Mouse (Mus musculus): Measurements from ENCODE around the gene Acan. TPM values are rescaled to one million over a fixed set of nuclear protein-coding genes. Genes with fewer than 3 reads are reported as not detected.

Acan gene
- 10 to 100 TPM in 1 of 2 experiments, 1 to 10 TPM in 1; 1.4 to 21.7 TPM for total RNA-seq (2021)
- 0.44 and 2.5 TPM in 2 replicates for polyA plus RNA-seq (2012; rRNA removed)
- long read RNA-seq, partial matches to known transcripts: 5 of 5 reads
- long read RNA-seq, other reads (novel, unspliced or antisense): 0 of 5 reads

DNA sequence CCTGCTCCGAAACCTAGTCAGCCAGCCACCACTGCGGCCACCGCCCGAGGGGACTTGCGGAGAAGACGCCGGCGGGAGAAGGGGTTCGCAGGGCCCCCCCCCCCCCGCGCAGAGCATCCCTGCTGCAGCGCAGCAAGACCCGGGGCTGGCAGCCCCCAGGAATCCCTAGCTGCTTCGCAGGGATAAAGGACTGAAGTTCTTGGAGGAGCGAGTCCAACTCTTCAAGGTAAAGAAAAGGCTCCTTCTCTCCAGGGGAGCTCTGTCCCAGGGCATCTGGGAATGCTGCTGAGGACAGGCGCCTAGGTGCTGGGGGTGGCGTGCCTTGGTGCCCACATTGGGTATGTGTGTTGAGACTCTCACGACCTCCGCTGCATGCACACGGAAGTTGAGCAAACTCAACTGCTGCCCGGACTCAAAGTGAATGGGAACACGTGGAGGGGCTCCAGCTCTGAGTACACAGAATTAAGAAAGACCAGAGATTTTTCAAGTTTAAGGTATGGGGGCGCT lies at the start of gene Acan:
Acan (plus strand) TSS at position 101 of the 507 bp plus-strand sequence.
- no peak for DNase-seq

GRCm38 (mm10) chr7:79021293-79021905 lies 31.9 kb upstream of the Acan start:
- DNase-seq: no peak

- DNase-seq: no peak
These were observed 24.1 kb upstream of the Acan start for GRCm38 (mm10) chr7:79029138-79029537.

DNA sequence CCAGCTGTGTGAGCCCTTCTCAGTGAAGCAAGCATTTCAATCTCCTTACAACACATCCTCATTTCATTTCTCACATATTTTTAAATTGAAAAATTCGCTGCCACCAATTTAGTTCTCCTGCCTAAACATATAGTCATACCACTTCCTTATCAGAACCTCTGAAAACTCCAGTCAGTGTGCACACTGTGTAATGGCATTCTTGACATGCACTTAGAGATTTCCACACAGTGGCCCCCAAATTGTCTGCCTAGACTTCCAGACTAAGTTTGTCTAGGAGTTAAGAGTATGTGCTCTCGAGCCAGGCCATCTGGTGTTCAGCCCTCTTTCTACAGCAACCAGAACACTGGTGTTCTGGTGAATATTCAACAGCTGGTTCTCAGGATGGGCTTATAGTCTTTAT lies 19.5 kb upstream of the Acan start:
- no peak for DNase-seq

DNA sequence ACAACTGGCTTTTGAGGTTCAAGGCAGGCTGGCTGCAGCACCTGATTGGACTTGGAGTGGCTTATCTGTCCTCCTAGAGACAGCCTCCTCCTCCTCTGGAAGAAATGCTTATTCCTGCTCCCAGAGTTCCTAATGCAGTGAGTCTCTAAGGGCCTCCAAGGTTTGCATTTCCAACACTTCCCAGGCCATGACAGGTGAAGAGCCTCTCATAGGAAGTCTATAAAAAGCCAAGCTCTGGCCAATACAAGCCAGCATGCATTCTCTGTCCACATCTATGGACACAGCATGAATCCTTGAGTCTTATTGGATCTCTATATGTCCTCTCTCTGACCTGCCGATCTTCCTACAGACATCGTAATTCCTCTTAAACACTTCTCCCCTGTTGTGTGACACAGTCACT lies 18.8 kb upstream of the Acan start:
- DNase-seq: no peak

DNA sequence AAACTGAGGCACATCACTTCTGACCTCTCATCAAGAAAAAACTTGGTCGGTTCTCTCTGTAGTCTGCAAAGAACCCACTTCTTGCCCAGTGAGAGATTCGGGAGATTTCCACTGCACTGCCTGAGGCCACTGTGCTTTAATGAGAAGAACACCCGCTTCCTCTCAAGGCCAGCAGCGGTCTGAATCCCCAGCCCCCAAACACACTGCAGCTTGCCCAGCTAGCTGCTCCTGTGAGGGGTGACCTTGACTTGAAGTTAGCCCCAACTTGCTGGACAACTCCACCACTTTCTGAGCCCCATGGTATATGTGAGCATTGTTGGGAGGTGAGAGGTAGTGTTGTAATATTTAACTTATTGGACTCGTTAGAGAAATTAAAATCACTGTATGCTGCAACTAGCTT lies 1.2 kb upstream of the Acan start:
- DNase-seq: peak; percentile 58

GRCm38 (mm10) chr7:79052521-79053382 lies 531 bp upstream of the Acan start:
- peak; percentile 25 for DNase-seq

GRCm38 (mm10) chr7:79054111-79054510 lies 828 bp downstream of the Acan start:
- no peak for DNase-seq

DNA sequence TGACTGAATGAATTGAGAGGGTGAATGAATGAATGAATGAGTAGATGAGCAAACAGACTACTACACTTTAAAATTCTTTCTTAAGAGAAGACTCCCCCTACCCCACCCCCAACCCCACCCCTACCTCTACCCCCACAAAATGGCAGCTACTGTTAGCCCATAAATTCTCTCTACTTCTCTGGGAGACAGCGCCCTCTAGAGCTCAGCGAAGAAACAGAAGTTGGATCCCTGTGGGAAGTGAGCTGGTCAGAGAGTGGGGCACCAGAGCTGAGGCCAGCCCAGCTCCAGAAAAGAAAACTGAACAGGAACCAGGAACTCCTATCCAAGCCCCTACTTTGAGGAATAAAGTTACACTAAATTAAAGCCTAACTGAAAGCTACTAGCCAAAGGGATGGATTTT lies 5.3 kb downstream of the Acan start:
- DNase-seq: peak; percentile 9

DNA sequence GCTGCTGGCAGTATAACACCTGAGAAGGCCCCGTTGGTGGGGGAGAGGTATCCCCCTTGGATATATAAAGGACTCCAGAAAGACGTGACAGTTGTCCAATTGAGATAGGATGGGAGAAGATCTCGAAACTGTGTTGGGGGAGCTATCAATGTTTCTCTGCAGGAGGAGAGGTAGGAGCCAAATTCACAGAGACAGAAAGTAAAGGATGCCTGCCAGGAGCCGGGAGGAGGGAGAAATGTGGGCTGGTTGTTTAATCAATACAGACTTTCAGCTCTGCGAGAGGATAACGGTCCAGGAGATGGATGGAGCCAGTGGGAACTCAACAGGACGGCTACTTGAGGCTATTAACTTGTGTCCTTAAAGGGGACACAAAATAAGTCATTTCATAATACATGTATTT lies 14.2 kb downstream of the Acan start:
- no peak for DNase-seq

GRCm38 (mm10) chr7:79068231-79068630 lies 14.9 kb downstream of the Acan start:
- no peak for DNase-seq

DNA sequence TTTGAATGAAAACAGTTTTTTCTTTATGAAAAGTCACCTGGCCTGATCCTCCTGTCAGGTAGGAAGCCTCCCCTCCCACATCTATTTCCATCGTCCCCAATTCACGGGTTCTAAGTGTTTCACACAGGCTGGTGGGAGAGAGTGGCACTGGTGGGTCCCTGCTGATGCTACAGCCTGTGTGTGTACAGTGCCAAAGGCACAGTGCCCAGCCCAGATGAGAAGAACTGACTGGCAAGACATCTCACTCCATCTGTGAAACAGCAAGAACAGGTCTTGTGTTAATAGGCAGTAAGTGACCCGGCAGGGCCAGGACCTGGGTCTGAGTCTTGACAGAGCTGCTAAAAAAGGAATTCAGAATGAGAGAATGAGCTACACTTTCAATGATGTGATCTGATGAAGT lies 25.9 kb downstream of the Acan start:
- no peak for DNase-seq

DNA sequence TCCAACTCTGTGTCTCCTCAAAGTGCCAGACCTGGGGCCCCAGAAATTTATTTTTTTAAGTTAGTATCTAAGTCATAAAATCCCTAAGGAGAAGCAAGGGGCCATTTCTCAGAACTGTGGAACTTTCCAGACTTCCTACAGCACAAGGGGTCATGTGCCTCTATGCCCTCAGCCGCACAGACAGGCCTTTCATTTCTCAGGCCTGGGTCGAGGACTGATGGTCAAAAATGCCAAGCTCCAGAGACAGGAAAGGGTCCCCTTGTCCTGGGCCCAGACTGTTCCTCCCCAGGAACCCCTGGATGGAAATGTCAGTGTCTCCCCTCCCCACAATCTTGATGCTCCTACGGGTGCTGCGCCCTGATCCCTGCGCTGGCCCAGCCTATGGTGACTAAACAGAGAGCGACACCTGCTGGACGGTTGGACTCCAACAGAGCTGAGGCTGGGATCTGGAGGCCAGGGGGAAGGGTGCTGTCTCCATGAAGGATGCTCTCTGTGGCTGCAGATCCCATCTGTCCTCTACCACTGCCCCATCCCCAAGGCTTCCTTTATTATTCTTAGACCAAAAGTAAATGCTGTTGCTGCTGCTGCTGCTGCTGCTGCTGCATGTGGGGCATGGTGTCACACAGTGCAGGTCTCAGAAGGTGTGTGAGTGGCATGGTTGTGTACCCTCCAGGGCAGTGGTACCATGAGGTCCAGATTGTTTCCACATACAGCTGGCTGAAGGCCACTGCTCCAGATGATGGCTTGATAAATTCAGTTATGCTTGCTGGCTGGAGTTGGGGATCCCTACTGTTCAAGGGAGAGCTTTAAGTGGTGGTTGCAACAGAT lies 27.5 kb downstream of the Acan start:
- DNase-seq: peak; percentile 58

DNA sequence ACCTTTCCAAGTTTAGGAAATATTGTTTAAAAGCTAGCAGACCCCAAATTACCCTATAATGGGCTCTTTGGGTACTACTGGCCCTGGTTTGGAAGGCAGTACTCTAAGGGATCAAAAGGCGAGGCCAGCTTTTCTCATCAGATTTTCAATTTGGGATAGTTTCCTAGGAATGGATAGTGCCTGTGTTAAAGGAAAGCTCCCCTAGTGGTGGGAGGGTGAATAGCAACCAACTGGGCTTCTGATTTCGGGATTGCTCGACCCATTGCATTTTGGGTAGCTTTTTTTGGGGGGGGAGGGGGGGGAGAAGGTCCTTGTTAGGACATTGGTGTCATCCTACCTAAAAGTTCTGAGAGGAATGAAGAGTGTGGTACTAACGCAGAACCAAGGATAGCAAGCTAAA lies 35.8 kb downstream of the Acan start:
- peak; percentile 5 for DNase-seq

- DNase-seq: no peak
These were observed 43.2 kb downstream of the Acan start for GRCm38 (mm10) chr7:79096492-79096891.

- no peak for DNase-seq
These were observed 60.6 kb downstream of the Acan start for GRCm38 (mm10) chr7:79113848-79114247.

DNA sequence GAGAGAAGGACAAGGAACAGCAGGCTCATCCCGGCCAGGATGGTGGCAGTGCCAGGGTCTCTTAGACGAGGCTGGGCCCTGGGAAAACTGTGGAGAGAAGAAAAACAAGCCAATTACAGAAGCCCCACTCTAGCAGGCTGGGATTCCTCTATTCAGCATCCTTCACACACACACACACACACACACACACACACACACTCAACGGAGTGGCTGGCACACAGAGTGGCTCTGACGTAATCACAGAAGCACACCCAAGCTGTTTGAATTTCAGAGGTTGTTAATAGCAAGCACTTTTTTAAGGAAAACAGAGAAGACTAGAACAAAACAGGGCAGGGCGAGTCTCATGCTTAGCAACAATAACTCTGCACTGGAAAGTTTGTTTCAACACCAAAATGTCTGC lies 70.2 kb downstream of the Acan start:
- DNase-seq: no peak

- no peak for DNase-seq
These were observed 76.6 kb downstream of the Acan start for GRCm38 (mm10) chr7:79129883-79130282.

GRCm38 (mm10) chr7:79130385-79130784 lies 77.1 kb downstream of the Acan start:
- no peak for DNase-seq

- DNase-seq: peak; percentile 53
These were observed 77.7 kb downstream of the Acan start, which contains the start of gene Hapln3 for GRCm38 (mm10) chr7:79130843-79131444. Hapln3 (minus strand) TSS chr7:79131018.

GRCm38 (mm10) chr7:79133391-79133790 lies 80.1 kb downstream of the Acan start:
- no peak for DNase-seq

Data from adrenal gland, adult 2 months (tissue).